Mouse (Mus musculus) heart, embryonic 15.5 days (tissue): Measurements from ENCODE around the gene Anks3. TPM values are rescaled to one million over a fixed set of nuclear protein-coding genes. Genes with fewer than 3 reads are reported as not detected.

ENCODE experiments used
- ATAC-seq: fragments of 200-750 bp; cut with Nextera tagmentation; replicated peaks from 2 replicates; pipeline ENCODE4 v1.8.0; 2017; ENCODE audit warnings: low read depth, moderate TSS enrichment; ENCODE audit not compliant: insufficient number of reproducible peaks, insufficient read depth, low FRiP score
- H3K27ac ChIP-seq: fragments of 300-500 bp; sonication (generic); 2 replicates; pipeline ENCODE4 v1.5.1; 2015; ENCODE audit warnings: mild to moderate bottlenecking, inconsistent platforms
- H3K27me3 ChIP-seq: fragments of 300-500 bp; sonication (generic); 2 replicates; pipeline ENCODE4 v1.6.1; 2015; ENCODE audit warnings: inconsistent platforms
- H3K36me3 ChIP-seq: fragments of 300-500 bp; sonication (generic); 2 replicates; pipeline ENCODE4 v1.6.1; 2015; ENCODE audit warnings: mild to moderate bottlenecking, inconsistent platforms
- H3K4me1 ChIP-seq: fragments of 300-500 bp; sonication (generic); replicated peaks from 2 replicates; pipeline ENCODE4 v1.6.1; 2015; ENCODE audit warnings: inconsistent platforms
- H3K4me2 ChIP-seq: fragments of 300-500 bp; sonication (generic); 2 replicates; pipeline ENCODE4 v1.6.1; 2015; ENCODE audit warnings: inconsistent platforms, mild to moderate bottlenecking, moderate library complexity
- H3K4me3 ChIP-seq: fragments of 300-500 bp; sonication (generic); 2 replicates; pipeline ENCODE4 v1.5.1; 2015; ENCODE audit warnings: mild to moderate bottlenecking, inconsistent platforms
- H3K9ac ChIP-seq: fragments of 300-500 bp; sonication (generic); 2 replicates; pipeline ENCODE4 v1.6.1; 2015; ENCODE audit warnings: mild to moderate bottlenecking, inconsistent platforms
- H3K9me3 ChIP-seq: fragments of 300-500 bp; sonication (generic); replicated peaks from 2 replicates; pipeline ENCODE4 v1.6.1; 2016; ENCODE audit warnings: inconsistent platforms
- WGBS: fragments of 180-500 bp; shearing (Covaris S2); methylation state at CpG from one replicate; pipeline ENCODE4 v1.1.7; 2015; ENCODE audit warnings: mixed read lengths; 5-methylcytosine and 5-hydroxymethylcytosine counted together
- polyA plus RNA-seq: library from polyadenylated mRNA; unstranded; fragments of >200 nt; fragmentation: Nextera tagmentation; extraction: Ambion mirVana; gene quantifications from 2 replicates; pipeline ENCODE4 v1.2.1, GENCODE M21; 2015

Anks3 gene
- polyA plus RNA-seq, 1 experiment from 2014 or later = 29.4 TPM

DNA sequence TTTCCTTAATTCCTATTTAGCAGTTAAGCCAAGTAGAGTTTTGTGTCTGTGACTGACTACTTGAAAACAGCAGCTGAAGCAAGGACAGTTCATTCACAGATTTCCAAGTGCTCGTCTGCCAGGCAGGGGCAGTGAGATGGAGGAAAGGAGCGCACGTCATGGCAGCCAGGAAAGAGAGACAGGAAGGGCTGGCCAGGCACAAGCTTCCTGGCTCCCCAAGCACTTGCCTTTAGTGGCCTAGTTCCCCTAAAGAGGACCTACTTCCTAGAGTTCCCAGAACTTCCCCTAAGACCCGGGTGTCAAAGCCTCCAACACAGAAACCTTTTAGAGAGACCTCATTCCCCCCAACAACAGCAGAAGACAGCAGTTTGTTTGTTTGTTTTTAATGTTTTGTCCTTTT is 43.4 kb downstream of the Anks3 start:
- Histone ChIP-seq H3K4me3 (no peak overlapping the region), H3K9me3 (no peaks in the 10 kb centered on the region), H3K9ac (no peak overlapping the region), H3K4me1 (peaks cover 6% of the 10 kb centered on the region; the same call in 1 of the 2 replicates), H3K36me3 (peaks cover 72% of the 10 kb centered on the region), H3K4me2 (no peak overlapping the region), H3K27me3 (no peaks in the 10 kb centered on the region), H3K27ac (0 out of 2 replicates have a peak overlapping the region, but pooled peaks have one; percentile 31)
- WGBS = 65% methylated on average over 4 of the region's 4 CpGs
- ATAC-seq = no peak

DNA sequence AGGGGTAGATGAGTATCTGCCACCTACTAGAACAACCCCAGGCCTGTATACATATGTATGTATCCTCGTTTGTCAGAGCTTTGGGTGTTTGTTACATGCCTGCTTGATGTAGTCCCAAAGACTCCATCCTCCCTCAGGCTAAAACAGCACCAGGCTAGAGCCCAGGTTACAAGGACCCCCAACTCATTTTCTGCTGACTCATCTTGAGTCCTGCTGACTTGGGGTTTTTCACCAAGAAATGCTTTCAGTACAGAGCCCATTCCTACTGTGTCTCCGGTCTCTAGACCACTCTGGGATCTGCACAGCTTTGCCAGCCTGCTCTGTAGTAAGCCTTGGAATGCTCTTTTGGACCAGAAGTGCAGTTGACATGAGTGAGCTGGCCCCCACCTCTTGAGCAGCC is 47.4 kb downstream of the Anks3 start:
- WGBS = 84% methylated on average over 2 of the region's 2 CpGs
- H3K4me3 ChIP-seq = no peak overlapping the region
- H3K9ac ChIP-seq = no peak overlapping the region
- H3K9me3 ChIP-seq = no peaks in the 10 kb centered on the region
- ATAC-seq = no peak
- peaks cover 23% of the 10 kb centered on the region for H3K4me1 ChIP-seq
- H3K27ac ChIP-seq = no peak overlapping the region
- peaks cover 53% of the 10 kb centered on the region for H3K36me3 ChIP-seq
- H3K4me2 ChIP-seq = no peak overlapping the region
- H3K27me3 ChIP-seq = no peaks in the 10 kb centered on the region

DNA sequence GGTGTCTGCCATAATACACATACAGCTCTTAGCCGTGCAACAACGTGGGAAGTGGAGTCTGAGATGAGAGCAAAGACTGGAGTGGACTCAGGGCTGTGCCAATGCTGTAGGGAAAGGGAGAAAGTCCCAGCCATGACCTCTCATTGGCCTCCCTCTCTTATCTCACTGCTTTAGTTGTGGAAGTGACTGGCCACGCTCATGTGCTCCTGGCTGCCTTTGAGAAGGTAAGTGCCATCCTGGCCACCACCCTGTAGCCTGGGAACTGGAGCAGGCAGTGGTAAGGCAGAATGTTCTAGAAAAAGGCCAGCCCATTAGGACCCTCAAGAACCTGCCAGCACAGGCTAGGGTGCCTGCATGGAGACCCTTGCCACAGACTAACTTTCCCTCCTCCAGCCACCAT is 48.1 kb downstream of the Anks3 start:
- peaks cover 60% of the 10 kb centered on the region for H3K36me3 ChIP-seq
- H3K4me1 ChIP-seq = peaks cover 23% of the 10 kb centered on the region
- H3K4me3 ChIP-seq = no peak overlapping the region
- ATAC-seq = no peak
- no peaks in the 10 kb centered on the region for H3K27me3 ChIP-seq
- H3K9ac ChIP-seq = no peak overlapping the region
- H3K9me3 ChIP-seq = no peaks in the 10 kb centered on the region
- WGBS = 55% methylated on average over 3 of the region's 3 CpGs
- no peak overlapping the region for H3K4me2 ChIP-seq
- H3K27ac ChIP-seq = no peak overlapping the region

DNA sequence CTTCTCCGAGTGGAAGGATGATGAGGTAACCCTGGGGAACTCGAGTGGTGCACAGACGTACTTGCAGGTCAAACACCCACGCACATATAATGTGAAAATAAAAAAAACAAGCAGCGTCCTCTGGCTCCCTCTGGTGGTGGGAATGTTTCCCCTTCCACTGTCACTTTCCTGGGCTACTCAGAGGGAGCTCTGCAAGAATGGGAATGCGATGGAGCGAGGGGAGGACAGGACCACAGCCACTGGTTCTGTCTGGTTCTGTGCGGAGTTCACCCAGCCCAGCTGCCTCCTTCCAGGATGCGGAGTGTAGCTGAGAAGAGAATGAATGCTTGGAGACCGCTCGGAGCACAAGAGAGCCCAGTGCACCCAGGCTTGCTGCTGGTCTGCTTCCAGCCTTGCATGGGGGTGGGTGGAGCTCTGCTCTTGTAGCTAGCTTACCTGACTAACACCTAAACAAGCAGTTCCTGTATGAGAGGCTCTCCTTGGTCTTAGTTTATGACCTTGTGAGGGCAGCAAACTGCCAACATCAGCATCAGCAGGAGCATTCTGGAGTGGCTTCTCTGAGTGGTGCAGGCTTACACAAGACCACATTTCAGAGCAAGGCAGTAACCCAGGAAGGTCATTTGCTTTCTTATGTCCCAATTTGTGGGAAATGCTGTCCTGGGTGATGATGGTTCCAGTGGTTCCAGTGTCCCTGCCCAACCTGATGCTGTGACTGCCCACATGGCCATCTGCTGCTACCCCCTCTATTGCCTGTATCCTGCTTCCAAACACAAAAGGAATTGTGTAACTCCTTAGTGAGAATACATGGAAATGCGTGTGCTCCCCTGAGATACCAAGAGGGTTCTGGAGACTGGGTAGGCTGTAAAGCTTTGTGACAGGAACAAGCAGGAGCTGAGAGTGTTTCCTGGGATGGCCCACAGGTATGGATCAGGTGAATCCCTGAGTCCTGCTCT is 49.9 kb downstream of the Anks3 start:
- peaks cover 23% of the 10 kb centered on the region for H3K4me1 ChIP-seq
- no peak overlapping the region for H3K9ac ChIP-seq
- no peaks in the 10 kb centered on the region for H3K9me3 ChIP-seq
- H3K4me2 ChIP-seq = peak overlapping the region; percentile 39; the same call in 1 of the 2 replicates
- H3K27ac ChIP-seq = peak overlapping the region; percentile 80
- H3K36me3 ChIP-seq = peaks cover 70% of the 10 kb centered on the region
- no peaks in the 10 kb centered on the region for H3K27me3 ChIP-seq
- no peak overlapping the region for H3K4me3 ChIP-seq
- peak; percentile 67 for ATAC-seq
- 29% methylated on average over 12 of the region's 12 CpGs for WGBS

DNA sequence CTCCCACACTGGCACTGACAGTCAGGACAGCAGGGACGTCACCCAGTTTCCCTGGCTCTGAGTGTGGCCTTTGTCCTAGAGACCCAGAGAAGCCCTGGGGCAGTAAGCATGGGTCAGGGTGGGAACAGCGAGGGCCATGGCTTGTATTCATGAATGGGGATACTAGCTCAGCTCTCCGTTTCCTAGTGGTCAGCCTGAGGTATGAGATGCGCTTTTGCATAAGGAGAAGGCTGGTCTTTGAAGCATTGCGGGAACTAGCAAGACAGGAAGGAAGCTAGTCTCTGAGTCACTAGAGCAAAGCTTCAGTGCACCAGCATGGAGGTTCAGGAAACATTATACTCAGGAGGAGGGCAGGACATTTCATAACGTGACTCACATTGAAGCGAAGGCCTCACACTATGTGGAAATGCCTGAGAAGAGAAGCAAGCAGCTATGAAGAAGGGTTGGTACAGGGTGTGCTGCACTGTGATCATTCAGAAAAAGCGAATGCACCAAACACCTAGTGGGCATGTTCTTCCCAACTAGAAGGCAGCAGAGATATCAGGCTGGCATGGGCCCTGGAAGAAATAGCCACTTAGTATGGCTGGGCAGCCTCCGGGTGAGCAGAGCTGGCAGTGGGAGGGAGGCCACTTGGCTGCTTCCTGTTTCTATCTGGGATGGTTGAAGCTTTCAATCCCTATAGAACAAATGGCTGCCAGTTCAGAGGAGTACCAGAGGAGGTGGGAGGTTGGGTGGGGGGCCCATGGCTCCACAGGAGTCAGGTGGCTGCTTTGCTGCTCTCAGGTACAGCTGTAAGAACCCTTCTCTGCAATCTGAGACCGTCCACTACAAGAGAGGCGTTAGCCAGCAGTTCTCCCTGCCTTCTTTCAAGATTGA is 50.9 kb downstream of the Anks3 start:
- 0 out of 2 replicates have a peak, but pooled peaks have one; percentile 6 for ATAC-seq
- Histone ChIP-seq H3K4me3 (no peak overlapping the region), H3K36me3 (peaks cover 69% of the 10 kb centered on the region), H3K4me2 (peak overlapping the region; percentile 39; the same call in 1 of the 2 replicates), H3K9me3 (no peaks in the 10 kb centered on the region), H3K27ac (peak overlapping the region; percentile 80), H3K9ac (no peak overlapping the region), H3K4me1 (peaks cover 23% of the 10 kb centered on the region), H3K27me3 (no peaks in the 10 kb centered on the region)
- 62% methylated on average over 11 of the region's 11 CpGs for WGBS

DNA sequence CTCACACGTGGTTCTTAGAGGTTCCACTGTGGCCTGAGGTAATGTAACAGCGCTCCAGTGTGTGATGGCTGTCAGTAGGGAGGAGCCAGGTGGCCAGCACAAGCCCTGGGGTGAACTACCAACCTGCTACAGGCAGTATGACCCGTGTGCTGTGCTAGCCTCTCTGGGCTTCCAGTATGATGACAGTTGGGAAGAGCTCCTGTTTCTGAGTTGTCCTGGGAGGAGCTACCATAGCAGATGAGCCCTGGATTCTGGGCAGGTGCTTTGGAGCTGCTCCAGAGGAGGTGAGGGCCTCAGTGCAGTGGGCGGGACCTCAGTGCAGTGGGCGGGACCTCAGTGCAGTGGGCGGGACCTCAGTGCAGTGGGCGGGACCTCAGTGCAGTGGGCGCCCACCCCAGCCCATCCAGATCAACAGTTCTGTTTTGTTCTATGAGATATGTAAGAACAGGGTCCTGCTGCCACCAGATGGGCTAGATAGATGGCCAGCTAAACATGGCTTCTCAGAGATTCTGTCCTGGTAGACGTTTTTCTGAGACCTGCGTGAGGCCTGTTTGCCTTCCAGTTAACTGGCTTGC is 51.8 kb downstream of the Anks3 start:
- Histone ChIP-seq H3K4me3 (no peak overlapping the region), H3K9ac (no peak overlapping the region), H3K36me3 (peaks cover 73% of the 10 kb centered on the region), H3K9me3 (no peaks in the 10 kb centered on the region), H3K27me3 (no peaks in the 10 kb centered on the region), H3K27ac (peak overlapping the region; percentile 80), H3K4me1 (peaks cover 23% of the 10 kb centered on the region), H3K4me2 (no peak overlapping the region)
- no peak for ATAC-seq
- 76% methylated on average over 10 of the region's 10 CpGs for WGBS

DNA sequence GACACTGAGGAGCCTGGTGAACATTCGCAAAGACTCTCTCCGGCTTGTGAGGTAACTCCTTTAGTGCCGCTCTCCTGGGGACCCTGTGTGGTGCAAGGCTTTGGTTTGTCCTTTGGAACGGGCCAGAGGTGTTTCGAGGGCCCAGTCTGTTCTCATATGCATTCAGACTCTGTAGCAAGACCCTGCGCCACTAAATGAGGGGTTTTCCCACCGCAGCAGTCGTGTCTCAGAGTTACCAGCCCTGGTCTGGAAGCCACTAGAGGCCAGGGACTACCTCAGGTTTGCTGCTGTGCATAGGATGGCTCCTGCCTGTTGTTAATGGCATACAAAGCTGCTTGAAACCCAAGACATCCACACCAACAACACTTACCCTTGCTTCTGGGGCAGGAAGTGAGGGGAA is 53.2 kb downstream of the Anks3 start:
- no peak for ATAC-seq
- H3K27me3 ChIP-seq = no peaks in the 10 kb centered on the region
- H3K9me3 ChIP-seq = no peaks in the 10 kb centered on the region
- WGBS = 94% methylated on average over 8 of the region's 8 CpGs
- H3K27ac ChIP-seq = no peak overlapping the region
- no peak overlapping the region for H3K4me2 ChIP-seq
- peaks cover 62% of the 10 kb centered on the region for H3K36me3 ChIP-seq
- no peak overlapping the region for H3K9ac ChIP-seq
- H3K4me1 ChIP-seq = peaks cover 19% of the 10 kb centered on the region
- no peak overlapping the region for H3K4me3 ChIP-seq

DNA sequence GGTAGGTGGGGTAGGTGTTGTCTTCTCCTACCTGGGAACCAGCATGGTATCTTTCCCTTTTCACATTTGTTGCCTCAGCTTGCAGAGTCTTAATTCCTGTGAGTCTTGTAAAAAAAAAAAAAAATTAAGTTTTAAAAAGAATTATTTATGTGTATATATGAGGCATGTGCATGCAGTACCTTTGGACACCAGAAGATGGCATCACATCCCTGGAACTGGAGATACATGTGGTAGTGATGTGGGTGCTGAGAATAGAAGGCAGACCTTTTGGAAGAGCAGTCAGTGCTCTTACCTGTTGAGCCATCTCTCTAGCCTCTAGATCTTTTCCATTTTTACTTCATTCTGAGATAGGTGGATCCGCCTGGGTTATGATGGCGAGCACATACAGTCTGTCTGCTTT is 54.3 kb downstream of the Anks3 start:
- H3K36me3 ChIP-seq = peaks cover 60% of the 10 kb centered on the region
- no peaks in the 10 kb centered on the region for H3K27me3 ChIP-seq
- H3K9me3 ChIP-seq = no peaks in the 10 kb centered on the region
- no peak for ATAC-seq
- WGBS = 95% methylated on average over 2 of the region's 2 CpGs
- no peak overlapping the region for H3K27ac ChIP-seq
- H3K9ac ChIP-seq = no peak overlapping the region
- H3K4me1 ChIP-seq = peaks cover 18% of the 10 kb centered on the region
- H3K4me3 ChIP-seq = no peak overlapping the region
- H3K4me2 ChIP-seq = no peak overlapping the region

DNA sequence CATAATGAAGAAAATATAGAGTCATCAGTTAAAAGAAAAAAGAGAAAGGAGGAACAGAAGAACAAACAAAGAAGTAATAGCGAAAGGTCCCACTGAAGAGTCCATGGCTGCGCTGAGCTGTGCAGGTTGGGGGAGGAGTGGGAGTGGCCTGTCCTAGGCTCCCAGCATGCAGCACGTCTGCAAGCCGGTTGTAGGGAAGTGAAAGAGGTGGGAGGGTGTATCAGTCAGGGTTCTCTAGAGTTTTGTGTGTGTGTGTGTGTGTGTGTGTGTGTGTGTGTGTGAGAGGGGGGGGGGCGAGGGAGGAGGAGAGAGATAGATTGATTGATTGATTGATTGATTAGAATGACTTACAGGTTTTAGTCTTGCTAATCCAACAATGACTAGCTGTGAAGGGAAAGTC is 56.0 kb downstream of the Anks3 start:
- H3K4me3 ChIP-seq = no peak overlapping the region
- ATAC-seq = no peak
- no peak overlapping the region for H3K4me2 ChIP-seq
- H3K9me3 ChIP-seq = no peaks in the 10 kb centered on the region
- 55% methylated on average over 5 of the region's 5 CpGs for WGBS
- H3K4me1 ChIP-seq = peaks cover 12% of the 10 kb centered on the region
- no peak overlapping the region for H3K9ac ChIP-seq
- H3K27me3 ChIP-seq = no peaks in the 10 kb centered on the region
- peaks cover 53% of the 10 kb centered on the region for H3K36me3 ChIP-seq
- no peak overlapping the region for H3K27ac ChIP-seq

DNA sequence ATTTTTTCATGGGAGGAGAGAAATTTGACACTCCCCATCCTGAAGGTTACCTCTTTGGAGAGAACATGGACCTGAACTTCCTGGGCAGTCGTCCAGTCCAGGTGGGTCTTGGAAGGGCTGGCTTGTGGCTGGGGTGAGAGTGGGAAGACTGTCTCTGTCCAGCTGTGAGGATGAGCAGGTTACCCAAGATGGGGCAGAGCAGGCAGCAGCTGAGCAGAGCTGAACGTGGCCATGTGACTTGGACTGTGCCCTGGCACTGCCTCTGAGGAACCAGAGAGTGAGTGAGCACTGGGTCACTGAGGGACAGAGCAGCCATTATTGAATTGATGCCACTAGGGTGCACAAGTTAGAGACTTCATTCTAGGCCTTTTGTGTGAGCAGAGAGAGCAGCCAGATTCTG is 56.6 kb downstream of the Anks3 start:
- no peak overlapping the region for H3K9ac ChIP-seq
- H3K4me1 ChIP-seq = peaks cover 6% of the 10 kb centered on the region
- 72% methylated on average over 2 of the region's 2 CpGs for WGBS
- ATAC-seq = no peak
- no peak overlapping the region for H3K4me2 ChIP-seq
- no peaks in the 10 kb centered on the region for H3K27me3 ChIP-seq
- no peaks in the 10 kb centered on the region for H3K9me3 ChIP-seq
- no peak overlapping the region for H3K27ac ChIP-seq
- no peak overlapping the region for H3K4me3 ChIP-seq
- H3K36me3 ChIP-seq = peaks cover 48% of the 10 kb centered on the region

DNA sequence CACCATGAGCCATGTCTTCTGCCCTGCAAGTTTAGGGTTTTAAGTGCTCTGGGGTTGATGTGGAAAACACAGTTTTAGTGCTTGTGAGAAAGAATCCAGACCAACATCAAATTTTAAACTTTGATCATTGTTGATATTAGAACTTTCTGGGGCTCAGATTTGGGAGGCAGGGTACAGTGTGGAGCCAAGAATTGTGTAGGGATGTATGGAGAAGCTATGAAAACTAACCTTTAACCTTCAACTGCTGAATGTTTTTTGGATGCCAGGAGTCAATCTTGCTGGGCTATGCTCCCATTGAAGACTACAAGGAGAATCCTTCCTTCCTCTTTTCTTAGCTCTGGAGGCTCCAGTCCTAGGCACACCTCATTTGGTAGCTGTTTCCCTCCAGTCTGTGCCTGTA is 57.4 kb downstream of the Anks3 start:
- Histone ChIP-seq H3K9me3 (no peaks in the 10 kb centered on the region), H3K4me2 (no peak overlapping the region), H3K36me3 (peaks cover 39% of the 10 kb centered on the region), H3K27ac (no peak overlapping the region), H3K4me3 (no peak overlapping the region), H3K9ac (no peak overlapping the region), H3K4me1 (peaks cover 11% of the 10 kb centered on the region), H3K27me3 (no peaks in the 10 kb centered on the region)
- no peak for ATAC-seq
